Mouse (Mus musculus): ENCODE results near the gene Ufsp2.

Ufsp2 gene

DNA sequence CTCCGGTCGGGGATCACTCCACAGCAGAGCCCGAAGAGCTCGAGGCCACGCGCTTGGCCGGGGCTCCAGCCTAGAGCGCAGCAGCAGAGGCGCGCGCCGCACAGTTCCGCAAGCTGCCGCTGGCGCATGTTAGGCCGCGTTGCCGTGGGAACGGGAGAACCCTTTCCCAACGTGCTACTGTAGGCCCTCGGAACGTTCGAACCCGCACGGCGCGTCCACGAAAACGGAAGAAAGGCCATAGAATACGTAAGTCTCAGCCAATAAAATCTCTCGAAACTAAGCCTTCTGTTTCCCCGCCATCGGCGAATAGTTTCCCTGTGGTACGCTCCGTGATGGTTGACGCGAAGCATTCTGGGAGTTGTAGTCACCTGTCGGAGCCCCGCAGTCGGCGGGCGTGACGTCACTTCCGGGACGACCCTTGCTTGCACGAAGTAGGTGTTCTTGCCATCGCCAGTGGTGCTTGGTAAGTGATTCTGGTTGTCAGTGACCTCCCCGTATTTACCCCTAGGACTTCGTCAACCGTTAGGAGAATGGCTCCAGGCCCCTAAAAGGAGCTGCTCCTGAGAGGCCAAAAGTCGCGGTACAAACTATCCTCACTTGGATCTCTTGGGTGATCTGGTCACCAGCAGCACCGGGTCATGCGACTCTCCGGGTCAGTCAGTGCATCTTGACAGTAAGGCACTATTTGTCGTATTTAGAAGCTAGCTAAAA is at the start of gene Ufsp2, which contains the start of gene 1700029J07Rik:
Ufsp2 (plus strand) TSS at position 403 of the 711 bp plus-strand sequence.
1700029J07Rik (minus strand) TSS at position 127 of the 711 bp plus-strand sequence.
- DNase-seq = peak; percentile 99

DNA sequence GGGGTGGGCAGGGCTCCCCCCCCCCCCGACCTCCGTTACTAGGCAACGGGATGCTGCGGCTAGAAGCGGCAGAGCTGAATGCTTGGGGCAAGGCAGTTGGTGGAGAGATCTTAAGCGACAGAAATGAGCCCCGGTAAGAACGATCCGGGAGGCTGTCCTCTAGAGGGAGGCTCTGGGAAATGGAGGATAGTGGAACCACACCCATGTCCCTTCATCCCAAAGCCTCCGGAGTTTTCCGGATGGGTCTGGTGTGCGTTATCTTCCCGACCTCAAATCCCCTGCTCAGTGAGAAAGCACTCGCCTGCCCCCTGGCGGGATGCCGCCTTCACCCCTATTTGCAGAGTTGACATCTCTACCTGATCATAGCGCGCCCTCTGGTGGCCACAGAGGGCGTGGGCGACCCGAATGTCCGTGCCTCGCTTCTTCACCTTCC is 40.7 kb upstream of the Ufsp2 start, which contains the start of gene Ccdc110:
Ccdc110 (plus strand) TSS at position 38 of the 433 bp plus-strand sequence.
- DNase-seq = peak; percentile 94

DNA sequence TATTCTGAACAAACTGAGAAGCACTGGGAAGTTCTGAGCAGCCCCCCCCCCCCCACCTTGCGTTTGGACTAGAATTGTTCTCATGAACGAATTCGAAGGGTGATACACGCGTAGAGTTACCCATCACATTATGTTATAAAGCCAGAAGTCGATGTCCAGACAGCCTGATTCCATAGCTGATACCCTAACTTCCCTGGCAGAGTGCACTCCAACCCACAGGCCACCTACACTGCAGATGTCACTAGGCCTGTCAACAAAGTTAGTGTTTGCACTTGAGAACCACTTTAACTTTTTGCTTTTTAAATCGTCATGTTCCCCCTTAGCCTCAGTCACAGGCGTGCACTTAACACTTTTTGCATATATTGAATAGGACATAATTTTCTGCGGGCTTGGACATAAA is 38.3 kb upstream of the Ufsp2 start:
- no peak for DNase-seq

- DNase-seq = no peak
These were observed 29.0 kb upstream of the Ufsp2 start for GRCm38 (mm10) chr8:45946283-45946682.

DNA sequence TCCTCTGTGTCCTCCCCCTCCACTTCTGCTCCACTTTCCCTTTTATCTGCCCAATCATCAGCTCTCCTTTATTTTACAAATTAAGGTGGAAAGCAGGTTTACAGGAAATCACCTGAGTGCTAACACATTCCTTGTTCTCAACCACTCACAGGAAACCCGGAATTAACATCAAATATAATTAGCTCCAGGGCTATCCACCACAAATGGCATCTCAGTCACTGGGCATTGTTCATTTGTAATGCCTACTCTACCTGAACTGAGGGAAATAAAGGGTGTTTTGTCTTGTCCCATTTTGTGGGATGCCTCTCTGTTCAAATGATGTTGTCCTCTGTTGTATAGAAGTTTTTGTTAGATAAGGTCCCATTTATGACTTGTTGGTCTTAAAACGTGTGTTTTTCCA is 24.7 kb upstream of the Ufsp2 start:
- DNase-seq = no peak

DNA sequence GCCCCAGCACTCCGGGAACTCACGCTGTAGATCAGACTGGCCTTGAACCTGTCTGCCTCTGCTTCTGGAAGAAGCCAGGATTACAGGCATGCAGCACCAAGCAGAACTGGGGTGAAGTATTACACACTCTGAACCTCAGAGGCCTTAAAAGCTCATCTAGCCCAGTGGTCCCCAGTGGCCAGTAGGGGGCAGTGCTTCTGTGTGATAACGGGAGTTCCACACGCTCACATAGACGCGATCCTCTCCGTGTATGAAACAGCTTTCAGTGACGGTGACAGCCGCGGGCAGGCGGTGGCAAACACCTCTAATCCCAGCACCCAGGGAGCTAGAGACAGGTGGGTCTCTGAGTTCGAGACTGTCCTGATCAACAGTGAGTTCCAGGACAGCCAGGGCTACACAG is 4.4 kb upstream of the Ufsp2 start:
- DNase-seq = no peak

- DNase-seq = no peak
These were observed 1.3 kb upstream of the Ufsp2 start for GRCm38 (mm10) chr8:45973988-45974505.

GRCm38 (mm10) chr8:45975837-45976468 is 625 bp downstream of the Ufsp2 start:
- no peak for DNase-seq

- DNase-seq = no peak
These were observed 11.3 kb downstream of the Ufsp2 start for GRCm38 (mm10) chr8:45986665-45987064.

DNA sequence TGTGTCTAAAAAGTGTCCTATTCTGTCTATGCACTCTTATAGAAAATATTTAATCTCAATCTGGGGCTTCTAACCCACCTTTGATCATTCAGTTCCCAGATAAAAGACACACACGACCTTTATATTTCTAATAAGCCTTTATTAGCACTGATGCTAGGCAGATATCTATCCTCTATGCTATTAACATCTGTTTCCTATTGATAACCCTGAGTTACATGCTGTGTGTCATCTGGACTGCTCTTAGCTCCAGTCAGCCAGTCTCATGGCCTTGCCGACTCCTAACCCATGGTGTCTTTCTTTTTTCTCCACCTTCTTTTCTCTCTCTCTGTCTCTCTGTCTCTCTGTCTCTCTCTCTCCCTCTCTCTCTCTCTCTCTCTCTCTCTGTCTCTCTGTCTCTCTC is 12.9 kb downstream of the Ufsp2 start:
- no peak for DNase-seq

- no peak for DNase-seq
These were observed 15.4 kb downstream of the Ufsp2 start for GRCm38 (mm10) chr8:45990631-45991310.

GRCm38 (mm10) chr8:45994111-45994510 is 18.8 kb downstream of the Ufsp2 start:
- DNase-seq = no peak

- DNase-seq = no peak
These were observed 20.2 kb downstream of the Ufsp2 start for GRCm38 (mm10) chr8:45995576-45995975.

DNA sequence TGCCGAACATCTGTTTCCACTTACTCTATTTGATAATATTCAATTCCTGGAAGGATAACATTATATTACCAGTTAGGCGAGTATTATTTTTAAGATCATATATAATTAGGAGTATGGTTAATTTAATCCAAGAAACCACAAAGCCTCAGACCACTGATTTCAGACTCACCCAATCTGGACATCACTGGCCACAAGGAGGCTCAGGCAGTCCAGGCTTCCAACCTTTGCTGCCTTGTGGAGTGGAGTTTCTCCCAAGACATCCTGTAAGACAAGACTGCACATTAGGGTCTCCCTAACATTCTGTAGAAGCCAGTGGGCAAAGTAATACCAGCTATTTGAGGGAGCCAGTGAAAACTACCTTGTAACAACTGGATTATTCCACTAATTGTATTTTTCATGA is 22.9 kb downstream of the Ufsp2 start:
- no peak for DNase-seq

DNA sequence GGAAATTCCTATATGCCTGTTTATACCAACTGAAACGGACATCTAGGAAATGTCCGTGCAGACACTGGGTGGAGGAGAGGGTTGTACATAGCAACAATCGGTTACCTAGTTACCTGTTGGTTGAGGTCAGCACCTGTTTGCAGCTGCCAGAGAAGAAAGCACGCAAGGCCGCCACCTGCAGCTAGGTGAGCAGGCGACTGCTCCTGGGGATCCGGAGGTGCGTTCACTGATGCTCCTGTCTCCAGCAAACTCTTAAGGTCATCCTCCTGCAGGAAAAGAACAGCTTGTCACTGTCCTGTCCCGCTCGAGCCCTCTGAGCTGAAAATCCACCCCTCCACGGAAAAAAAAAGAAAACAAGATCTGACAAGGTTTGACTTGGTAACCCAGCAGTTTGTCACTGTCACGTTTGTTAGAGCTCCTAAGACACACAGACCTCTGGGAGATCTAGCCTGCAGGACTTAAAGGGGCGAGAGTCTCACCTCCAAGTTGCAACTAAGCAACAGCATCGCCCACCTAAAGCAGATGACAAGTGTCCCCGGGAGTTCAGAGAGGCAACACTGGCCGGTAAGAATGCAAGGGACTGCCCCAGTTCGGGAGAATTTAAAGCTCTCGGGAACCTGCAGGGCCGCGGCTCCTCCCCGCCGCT is 23.9 kb downstream of the Ufsp2 start, which contains the start of gene Lrp2bp:
Lrp2bp (plus strand) TSS at position 166 of the 646 bp plus-strand sequence.
- peak; percentile 54 for DNase-seq

GRCm38 (mm10) chr8:45999784-46000705 is 24.7 kb downstream of the Ufsp2 start:
- peak; percentile 99 for DNase-seq

GRCm38 (mm10) chr8:46005596-46005995 is 30.3 kb downstream of the Ufsp2 start, which contains the start of gene Ankrd37:
Gene Ankrd37, minus strand, starts transcription at chr8:46005707.
- DNase-seq = no peak

DNA sequence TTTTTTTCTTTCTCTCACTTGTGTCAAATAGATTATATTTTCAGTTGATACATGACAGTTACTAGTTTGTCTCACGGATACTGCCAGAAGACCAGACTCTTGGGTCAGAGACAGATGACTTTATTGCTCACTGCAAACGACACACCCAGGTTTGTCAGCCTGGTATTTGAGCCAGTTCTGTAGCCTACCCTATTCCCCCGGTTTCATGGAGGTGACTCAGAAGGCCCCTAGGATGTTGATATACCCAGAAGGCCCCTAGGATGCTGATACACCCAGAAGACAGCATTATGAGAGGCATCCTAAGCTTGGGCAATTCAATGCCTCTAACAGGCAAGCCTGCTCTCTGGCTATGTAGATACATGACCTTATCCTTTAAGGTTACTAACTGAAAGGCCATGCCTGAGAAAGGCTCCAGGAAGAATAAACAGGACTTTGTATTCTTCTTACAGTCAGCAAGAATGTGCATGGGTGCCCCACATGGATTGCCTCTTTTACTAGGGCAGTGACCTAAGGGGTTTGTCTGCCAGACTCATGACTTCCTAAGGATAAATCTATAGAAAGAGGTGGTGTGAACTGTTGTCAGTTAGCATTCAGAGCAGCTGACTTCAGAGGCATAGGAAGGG is 31.8 kb downstream of the Ufsp2 start:
- DNase-seq = no peak

GRCm38 (mm10) chr8:46010306-46010705 is 35.0 kb downstream of the Ufsp2 start:
- DNase-seq = peak; percentile 8

- DNase-seq = peak; percentile 44
These were observed 35.7 kb downstream of the Ufsp2 start for GRCm38 (mm10) chr8:46010746-46011680.
